8 mouse cellular contexts compared by ENCODE assay signal in genomic region chr15:78801971-78802741, GRCm38 (mm10). TPM values are rescaled to one million over a fixed set of nuclear protein-coding genes. Genes with fewer than 3 reads are reported as not detected.
DNase-seq lines count a peak whose midpoint lies in the region; ATAC-seq and TF ChIP-seq lines count a peak whose summit lies in the region.
"Had no signal": no experiment of that assay in that cellular context is flagged by ENCODE, and none has a peak within 500 bp of the region (broad histone marks: within the 10 kb centered on the region; RNA-seq: fewer than 3 reads in every experiment).

No protein-coding gene starts in this region.

- H3K79me2 ChIP-seq in myocyte (ENCODE audit: control insufficient read depth, insufficient read depth): no peaks in the 10 kb centered on the region

- H3K27ac ChIP-seq in ES-E14 (ENCODE audit: insufficient read depth, low read depth, low read length, poor library complexity, severe bottlenecking): no peak overlapping the region
- H3K27ac ChIP-seq in cortical plate, adult 2 months (ENCODE audit: insufficient read depth, low read length): peak overlapping the region; percentile 35; the same call in 1 of the 2 replicates
- H3K27ac ChIP-seq in limb, embryonic 15.5 days: 0 out of 2 replicates have a peak overlapping the region, but pooled peaks have one; percentile 11

- peak overlapping the region; percentile 91 for H3K4me2 ChIP-seq in limb, embryonic 15.5 days
- H3K4me2 ChIP-seq in myocyte (ENCODE audit: low read depth): peak overlapping the region; percentile 86

- H3K4me1 ChIP-seq in ES-E14 (ENCODE audit: control insufficient read depth in 2 of 2, insufficient read depth in 2 of 2, low read length in 2 of 2, poor library complexity in 1 of 2): peaks cover 3 to 23% of the 10 kb centered on the region in 2 experiments; a peak in 3 of 4 replicates
- no peaks in the 10 kb centered on the region for H3K4me1 ChIP-seq in cortical plate, adult 2 months (ENCODE audit: control insufficient read depth, insufficient read depth, low read length)
- peaks cover 40% of the 10 kb centered on the region for H3K4me1 ChIP-seq in limb, embryonic 15.5 days

- H3K9ac ChIP-seq in ES-E14 (ENCODE audit: insufficient read depth, low read depth, low read length, poor library complexity, severe bottlenecking): peak overlapping the region; percentile 77
- H3K9ac ChIP-seq in limb, embryonic 15.5 days: peak overlapping the region; percentile 47

- in situ Hi-C loops in ES-E14 (cut with MboI; ENCODE audit: low sequenced_read_pairs in 2 of 2, unreplicated experiment in 2 of 2): no loop called here

- peak overlapping the region; percentile 73 to 87 for H3K4me3 ChIP-seq in ES-E14 (ENCODE audit: insufficient read depth in 1 of 2, low read depth in 1 of 2, low read length in 2 of 2, poor library complexity in 1 of 2, severe bottlenecking in 1 of 2)
- H3K4me3 ChIP-seq in cortical plate, adult 2 months (ENCODE audit: insufficient read depth, low read length): peak overlapping the region; percentile 37
- H3K4me3 ChIP-seq in limb, embryonic 15.5 days: peak overlapping the region; percentile 59
- peak overlapping the region; percentile 16 for H3K4me3 ChIP-seq in myocyte

- no peak for ATAC-seq in limb, embryonic 15.5 days (ENCODE audit: insufficient number of reproducible peaks, low FRiP score, low TSS enrichment, low read depth)

- no peaks in the 10 kb centered on the region for H3K9me3 ChIP-seq in ES-E14 (ENCODE audit: control insufficient read depth, insufficient read depth, low read depth, low read length)
- no peaks in the 10 kb centered on the region for H3K9me3 ChIP-seq in limb, embryonic 15.5 days

- peak overlapping the region; percentile 8 for H3ac ChIP-seq in myocyte (ENCODE audit: control insufficient read depth, insufficient read length)

- 4% methylated on average over 67 of the region's 67 CpGs for WGBS in limb, embryonic 15.5 days

- intact Hi-C loops in heart, postnatal 14 days (cut with DNase I): no loop called here

- no peak for TF ChIP-seq POLR2A in cortical plate, adult 2 months (IDR thresholded peaks at IDR 0.05; ENCODE audit: extremely low read depth, insufficient read depth, low read length)
- TF ChIP-seq POLR2A in myocyte (IDR thresholded peaks at IDR 0.05; ENCODE audit: insufficient read length, low read depth): no peak

- DNase-seq in ES-E14 (ENCODE audit: low read depth, low spot score): no peak
- peak; percentile 57 to 59 for DNase-seq in heart, postnatal 14 days
- no peak for DNase-seq in right cerebral cortex, postnatal 25 days
- DNase-seq in left cerebral cortex, adult 8-10 months (ENCODE audit: low spot score in 2 of 2): no peak

- H3K27me3 ChIP-seq in limb, embryonic 15.5 days: peaks cover 92% of the 10 kb centered on the region
- peaks cover 24% of the 10 kb centered on the region for H3K27me3 ChIP-seq in myocyte (ENCODE audit: control insufficient read depth, insufficient read depth, insufficient read length)

- TF ChIP-seq CTCF in cortical plate, adult 2 months (IDR thresholded peaks at IDR 0.05; ENCODE audit: extremely low read depth, insufficient read depth, low read length): no peak

- no peaks in the 10 kb centered on the region for H3K36me3 ChIP-seq in ES-E14 (ENCODE audit: control insufficient read depth, insufficient read depth, low read length, poor library complexity, severe bottlenecking)
- H3K36me3 ChIP-seq in limb, embryonic 15.5 days: no peaks in the 10 kb centered on the region
- H3K36me3 ChIP-seq in myocyte (ENCODE audit: control insufficient read depth, insufficient read depth): no peaks in the 10 kb centered on the region

TF ChIP-seq in ES-E14, 5 proteins besides CTCF, POLR2A, EP300 and RAD21:
- no peak for TF ChIP-seq MAFK (IDR thresholded peaks at IDR 0.05; ENCODE audit: insufficient read depth, low read depth, low read length)
- no peak for TF ChIP-seq ZNF384 (IDR thresholded peaks at IDR 0.05; ENCODE audit: low read depth, low read length)
- TF ChIP-seq HCFC1 (IDR thresholded peaks at IDR 0.05; ENCODE audit: borderline replicate concordance, insufficient read depth, low read length): no peak
- no peak for TF ChIP-seq ZC3H11A (IDR thresholded peaks at IDR 0.05; ENCODE audit: borderline replicate concordance, low read depth, low read length)
- no peak for TF ChIP-seq CHD2 (IDR thresholded peaks at IDR 0.05; ENCODE audit: low read depth, low read length)

TF ChIP-seq in myocyte, 11 proteins besides CTCF, POLR2A, EP300 and RAD21:
- no peak for TF ChIP-seq REST (IDR thresholded peaks at IDR 0.05; ENCODE audit: insufficient read depth, insufficient read length)
- peak in 2 of 3 experiments; percentile 14 to 16 for TF ChIP-seq MYOD1 (IDR thresholded peaks at IDR 0.05; ENCODE audit: control insufficient read depth in 1 of 3, insufficient read length in 2 of 3, low read depth in 2 of 3)
- TF ChIP-seq E2F4 (IDR thresholded peaks at IDR 0.05; ENCODE audit: insufficient read depth): no peak
- TF ChIP-seq POLR2AphosphoS2 (IDR thresholded peaks at IDR 0.05; ENCODE audit: insufficient read length, low read depth): no peak
- TF ChIP-seq SRF (IDR thresholded peaks at IDR 0.05; ENCODE audit: control insufficient read depth, insufficient read length, low read depth): no peak
- TF ChIP-seq CEBPB (IDR thresholded peaks at IDR 0.05; ENCODE audit: insufficient read depth, poor library complexity, severe bottlenecking): no peak
- TF ChIP-seq MYOG (IDR thresholded peaks at IDR 0.05; ENCODE audit: control insufficient read depth in 1 of 3, insufficient read depth in 1 of 3, insufficient read length in 2 of 3, low read depth in 2 of 3): peak in 1 of 3 experiments; percentile 40
- TF ChIP-seq USF1 (IDR thresholded peaks at IDR 0.05; ENCODE audit: low read depth): no peak
- no peak for TF ChIP-seq TCF12 (IDR thresholded peaks at IDR 0.05; ENCODE audit: insufficient read depth, poor library complexity, severe bottlenecking)
- TF ChIP-seq MAX (IDR thresholded peaks at IDR 0.05; ENCODE audit: low read depth): no peak
- TF ChIP-seq TCF3 (IDR thresholded peaks at IDR 0.05; ENCODE audit: insufficient read length, low read depth): no peak
TF ChIP-seq in myocyte: peak in this region for 2.

RNA-seq across cellular contexts. Expression of gene Card10, which starts 0.7 kb away (rescaled TPM):
- 3.8 and 5.0 TPM in 2 replicates for total RNA-seq in ES-E14 (2012; rRNA removed)
- 4.7 and 5.2 TPM in 2 replicates for polyA plus RNA-seq in cortical plate, adult 2 months (2012; rRNA removed)
- 10 to 100 TPM; 20.3 to 20.6 TPM for total RNA-seq in heart, postnatal 14 days (2021)
- polyA plus RNA-seq in limb, embryonic 15.5 days (2015; fragmentation: Nextera tagmentation; extraction: Ambion mirVana): 3.4 and 3.8 TPM in 2 replicates
- polyA plus RNA-seq in myocyte (2012; fragmentation: generic; extraction: Trizol): 1.4 TPM
- 1 to 10 TPM; 4.9 to 5.4 (median 5.0) TPM for total RNA-seq in left cerebral cortex, adult 8-10 months (2022)
- total RNA-seq: hematopoietic stem cell, adult 5-6 weeks had no signal

RNA-seq across cellular contexts. Expression of gene Mfng, which starts 28.9 kb away (rescaled TPM):
- 7.3 and 11.7 TPM in 2 replicates for total RNA-seq in ES-E14 (2012; rRNA removed)
- polyA plus RNA-seq in cortical plate, adult 2 months (2012; rRNA removed): 5.8 and 6.3 TPM in 2 replicates
- 10 to 100 TPM; 14.0 to 14.6 TPM for total RNA-seq in heart, postnatal 14 days (2021)
- polyA plus RNA-seq in limb, embryonic 15.5 days (2015; fragmentation: Nextera tagmentation; extraction: Ambion mirVana): 15.1 and 16.3 TPM in 2 replicates
- polyA plus RNA-seq in myocyte (2012; fragmentation: generic; extraction: Trizol): 0.06 TPM
- 1 to 10 TPM; 4.2 to 8.9 (median 6.4) TPM for total RNA-seq in left cerebral cortex, adult 8-10 months (2022)

RNA-seq across cellular contexts. Expression of gene Cdc42ep1, which starts 40.3 kb away (rescaled TPM):
- total RNA-seq in ES-E14 (2012; rRNA removed): 4.7 and 8.3 TPM in 2 replicates
- polyA plus RNA-seq in cortical plate, adult 2 months (2012; rRNA removed): 23.3 and 28.1 TPM in 2 replicates
- 10 to 100 TPM; 47.5 to 50.8 TPM for total RNA-seq in heart, postnatal 14 days (2021)
- 26.5 and 30.0 TPM in 2 replicates for polyA plus RNA-seq in limb, embryonic 15.5 days (2015; fragmentation: Nextera tagmentation; extraction: Ambion mirVana)
- 76.0 TPM for polyA plus RNA-seq in myocyte (2012; fragmentation: generic; extraction: Trizol)
- total RNA-seq in left cerebral cortex, adult 8-10 months (2022): 10 to 100 TPM; 16.8 to 22.9 (median 20.1) TPM
- total RNA-seq: hematopoietic stem cell, adult 5-6 weeks had no signal

RNA-seq across cellular contexts. Expression of gene Lgals2, which starts 53.2 kb away (rescaled TPM):
- total RNA-seq in ES-E14 (2012; rRNA removed): 4.2 TPM in 1 of 2 replicates, not detected in the other
- 0.34 and 0.35 TPM in 2 replicates for polyA plus RNA-seq in cortical plate, adult 2 months (2012; rRNA removed)
- under 1 TPM in 1 of 2 experiments, not detected in 1; 0.53 TPM for total RNA-seq in heart, postnatal 14 days (2021)
- polyA plus RNA-seq in limb, embryonic 15.5 days (2015; fragmentation: Nextera tagmentation; extraction: Ambion mirVana): 0.65 and 0.73 TPM in 2 replicates
- 2.2 TPM for polyA plus RNA-seq in myocyte (2012; fragmentation: generic; extraction: Trizol)
- not detected for total RNA-seq in left cerebral cortex, adult 8-10 months (2022)
- total RNA-seq: hematopoietic stem cell, adult 5-6 weeks had no signal

Comparison
In these comparisons a context has a peak if more than half of its experiments do, and no peak if none do; other contexts are left out.
1. DNase-seq: peak in heart, postnatal 14 days (2 of 2); none in ES-E14 (single experiment), right cerebral cortex, postnatal 25 days (single experiment) and left cerebral cortex, adult 8-10 months (0 of 2).
2. H3K4me3 ChIP-seq: peak in every context shown above with its lines; median percentile 80 in ES-E14; 59 in limb, embryonic 15.5 days; 37 in cortical plate, adult 2 months; 16 in myocyte.